Mouse (Mus musculus): ENCODE results near the gene Urad. TPM values are rescaled to one million over a fixed set of nuclear protein-coding genes. Genes with fewer than 3 reads are reported as not detected.

Gene Urad
- total RNA-seq, 2 experiments from 2014 or later = 3.7 TPM; not detected in 1

DNA sequence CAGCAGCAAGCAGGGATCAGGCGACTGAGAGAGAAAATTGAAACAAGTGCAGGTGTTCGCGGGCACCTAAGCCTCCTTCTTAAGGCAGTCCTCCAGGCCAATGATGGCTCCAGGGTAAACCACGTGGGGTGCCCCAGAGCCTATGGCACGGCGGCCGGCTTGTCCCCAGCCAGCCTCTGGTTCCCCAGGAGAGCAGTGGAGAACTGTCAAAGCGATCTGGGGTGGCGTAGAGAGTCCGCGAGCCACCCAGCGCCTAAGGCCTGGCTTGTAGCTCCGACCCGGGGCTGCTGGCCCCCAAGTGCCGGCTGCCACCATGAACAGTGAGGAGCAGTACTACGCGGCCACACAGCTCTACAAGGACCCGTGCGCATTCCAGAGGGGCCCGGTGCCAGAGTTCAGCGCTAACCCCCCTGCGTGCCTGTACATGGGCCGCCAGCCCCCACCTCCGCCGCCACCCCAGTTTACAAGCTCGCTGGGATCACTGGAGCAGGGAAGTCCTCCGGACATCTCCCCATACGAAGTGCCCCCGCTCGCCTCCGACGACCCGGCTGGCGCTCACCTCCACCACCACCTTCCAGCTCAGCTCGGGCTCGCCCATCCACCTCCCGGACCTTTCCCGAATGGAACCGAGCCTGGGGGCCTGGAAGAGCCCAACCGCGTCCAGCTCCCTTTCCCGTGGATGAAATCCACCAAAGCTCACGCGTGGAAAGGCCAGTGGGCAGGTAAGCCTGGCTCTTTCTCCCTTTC, 52.1 kb downstream of the Urad start, which contains the start of gene Pdx1:
Gene Pdx1 (plus strand): TSS at position 34 of the 747 bp plus-strand sequence.
- DNase-seq = no peak

DNA sequence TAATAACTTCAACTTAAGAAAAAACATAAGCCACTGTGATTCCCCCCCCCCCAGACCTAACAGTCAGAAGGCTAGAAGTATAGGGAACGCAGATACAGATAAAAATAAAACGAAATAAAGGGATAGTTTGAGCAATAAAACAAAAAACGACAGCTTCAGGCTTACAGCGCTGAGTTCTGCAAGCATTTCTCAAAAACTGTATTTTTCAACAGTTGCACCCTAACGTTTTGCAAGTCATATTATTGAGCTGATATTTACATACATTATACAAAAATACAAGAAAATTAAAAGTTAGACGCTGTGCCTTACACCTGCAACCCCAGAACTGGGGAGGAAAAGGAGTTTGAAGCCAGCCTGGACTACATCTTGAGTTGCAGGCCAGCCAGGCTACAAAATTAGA, 52.9 kb downstream of the Urad start:
- no peak for DNase-seq

DNA sequence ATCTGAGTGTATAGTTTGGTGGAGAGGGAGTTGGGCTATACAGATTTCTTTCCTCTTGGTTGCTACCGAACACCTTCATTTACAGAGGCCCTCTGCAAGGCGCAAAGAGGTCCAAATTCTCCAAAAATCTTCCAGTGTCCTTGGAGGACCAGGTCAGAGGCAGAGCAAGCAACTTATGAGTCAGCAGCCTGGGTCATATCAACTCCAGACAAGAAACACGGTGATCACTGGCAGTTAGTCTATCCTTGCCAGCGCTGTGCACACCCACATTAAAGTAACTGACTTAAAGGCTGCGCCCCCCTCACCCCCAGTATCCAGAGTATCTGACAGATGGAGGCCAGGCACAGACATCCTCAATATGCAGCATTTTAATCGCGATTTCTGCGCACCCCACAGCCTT, 53.5 kb downstream of the Urad start:
- peak in 1 of 2 experiments; percentile 3 for DNase-seq

DNA sequence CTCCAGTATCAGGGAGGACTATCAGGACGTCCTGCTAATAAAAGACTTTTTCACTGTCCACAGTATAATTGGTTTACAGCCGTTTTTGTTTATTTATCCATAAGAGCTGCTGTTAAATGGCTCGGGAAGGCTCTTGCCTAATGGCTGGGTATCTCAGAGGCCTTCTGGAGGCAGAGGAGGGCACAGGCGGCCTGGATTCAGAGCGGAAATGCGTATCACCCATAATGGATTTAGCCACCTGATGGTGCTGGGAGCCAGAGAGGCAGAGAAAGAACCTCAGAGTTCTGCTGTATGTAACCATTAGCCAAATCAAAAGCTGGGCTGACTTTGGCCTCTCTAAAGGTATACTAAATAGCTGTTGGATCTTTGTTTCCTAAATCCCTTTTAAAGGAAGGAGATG, 54.8 kb downstream of the Urad start:
- no peak for DNase-seq

Small RNA genes within 50 kb of the gene (microRNA-seq; reads per million reads assigned to microRNA genes)
- 1.2 reads per million for gene Mir7k

Other genes starting within 250 kb of the Urad start
- 10 to 100 TPM; 11.8 to 17.3 TPM for gene Lnx2, start 245.9 kb downstream of the Urad start, total RNA-seq (2021)
- gene Polr1d, start 245.4 kb downstream of the Urad start, total RNA-seq (2021) = 100 to 1,000 TPM; 127 to 139 TPM
- gene Gsx1, start 133.7 kb downstream of the Urad start, total RNA-seq (2021) = not detected
- gene Pdx1, start 52.5 kb downstream of the Urad start, total RNA-seq (2021) = not detected
- gene Cdx2, start 15.2 kb downstream of the Urad start, total RNA-seq (2021) = not detected
- gene Flt3, start 78.0 kb upstream of the Urad start, total RNA-seq (2021) = under 1 TPM in 1 of 2 experiments, not detected in 1; 0.43 TPM
- gene Pan3, start 107.7 kb upstream of the Urad start, total RNA-seq (2021) = 100 to 1,000 TPM in 1 of 2 experiments, 10 to 100 TPM in 1; 92.1 to 101 TPM